Mouse (Mus musculus): ENCODE data around the gene Miox.

Gene Miox

DNA sequence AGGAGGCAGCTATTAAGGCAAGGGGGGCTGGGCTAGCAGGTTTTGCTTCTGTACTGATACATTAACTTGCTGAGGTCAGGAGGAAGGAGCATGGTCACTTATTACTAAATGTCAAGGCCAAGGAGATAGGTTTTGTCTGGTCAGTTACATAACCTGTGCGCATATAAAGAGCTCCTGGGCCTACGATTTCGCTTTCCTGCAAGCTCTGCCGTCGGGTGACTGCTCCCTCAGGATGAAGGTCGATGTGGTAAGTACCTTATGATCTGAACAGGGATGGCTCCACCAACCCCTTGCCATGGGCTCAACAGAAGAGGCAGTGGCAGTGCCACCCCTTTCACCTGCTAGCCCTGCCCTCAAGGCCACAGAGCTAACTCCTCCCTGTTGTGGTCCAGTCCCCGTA, at the start of gene Miox:
Gene Miox (plus strand): TSS at position 128 of the 400 bp plus-strand sequence.
- in situ Hi-C loops (cut with MboI; ENCODE audit: unreplicated experiment in 2 of 2): no loop called here

DNA sequence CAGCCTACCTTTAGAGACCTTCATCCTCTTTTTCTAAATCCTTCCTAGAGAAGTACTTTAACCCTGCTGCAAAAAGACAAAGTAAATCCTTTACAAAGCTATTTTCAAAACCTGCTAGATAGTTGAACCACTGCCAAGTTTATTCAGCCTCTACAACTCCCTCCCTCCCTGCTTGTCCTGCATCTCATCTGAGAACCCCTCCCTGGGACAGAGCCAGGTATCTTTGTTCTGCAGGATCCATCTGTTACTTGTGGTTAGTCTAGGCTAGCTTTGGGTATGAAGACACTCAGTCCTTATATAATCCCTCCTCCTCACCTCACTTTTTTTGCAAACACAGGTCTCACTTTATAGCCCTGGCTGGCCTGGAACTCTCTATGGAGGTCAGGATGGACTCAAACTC, 49.2 kb upstream of the Miox start:
- in situ Hi-C loops (cut with MboI; ENCODE audit: unreplicated experiment in 2 of 2): no loop called here

DNA sequence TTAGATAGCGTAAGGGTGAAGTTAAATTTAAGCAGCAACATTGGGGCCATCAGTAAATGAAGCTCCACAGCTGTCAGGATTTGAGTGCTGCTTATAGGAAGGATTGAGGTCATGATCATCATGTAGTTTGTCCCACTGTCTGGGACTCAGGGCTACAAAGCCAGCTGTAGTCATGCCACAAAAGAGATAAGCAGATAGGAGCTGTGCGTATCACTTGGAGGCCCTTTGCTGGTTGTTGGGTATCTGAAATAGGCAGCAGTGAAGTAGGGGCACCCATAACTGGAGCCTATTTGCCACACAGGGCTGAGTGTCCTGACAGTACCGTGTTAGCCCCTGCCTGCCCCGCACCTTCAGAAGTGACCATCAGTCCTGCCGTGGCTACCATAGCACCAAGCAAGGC, 48.7 kb upstream of the Miox start:
- in situ Hi-C loops (cut with MboI; ENCODE audit: unreplicated experiment in 2 of 2): no loop called here

DNA sequence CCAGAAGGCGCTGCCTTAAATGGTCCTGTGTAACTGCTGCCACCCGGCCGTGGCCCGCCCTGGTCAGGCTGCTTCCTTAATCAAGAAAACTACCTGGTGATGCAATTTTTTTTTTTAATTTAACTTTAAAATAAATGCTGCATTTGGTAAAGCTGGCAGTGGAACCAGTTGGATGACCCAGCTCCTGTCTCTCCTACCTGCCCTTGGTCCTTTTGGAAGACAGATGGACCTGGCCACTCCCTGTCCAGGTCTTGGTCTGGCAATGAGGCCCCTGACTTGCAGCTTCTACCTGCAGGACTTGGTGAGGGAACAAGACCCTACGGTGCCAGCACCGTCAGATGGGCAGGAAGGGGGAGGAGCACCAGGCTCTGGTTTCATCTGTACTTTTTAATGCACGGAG, 48.1 kb upstream of the Miox start:
- in situ Hi-C loops (cut with MboI; ENCODE audit: unreplicated experiment in 2 of 2): no loop called here

DNA sequence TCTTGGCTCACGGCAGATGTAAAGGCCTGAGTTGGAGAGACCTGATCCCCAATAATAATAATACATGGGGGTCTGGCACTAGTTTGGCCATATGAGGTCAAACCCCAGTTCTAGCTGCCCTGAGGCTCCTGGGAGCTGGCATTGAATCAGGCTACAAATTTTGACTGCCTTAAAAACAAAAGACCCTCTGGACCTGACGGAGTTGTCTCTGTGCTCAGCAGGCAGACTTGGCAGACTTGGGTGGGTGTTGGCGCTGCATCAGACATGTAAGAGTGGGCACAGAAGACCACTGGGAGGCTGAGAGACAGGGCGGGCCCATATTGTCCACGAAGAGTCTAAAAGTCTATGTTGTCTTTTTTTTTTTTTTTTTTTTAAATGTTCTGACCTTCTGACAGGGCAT, 47.6 kb upstream of the Miox start:
- in situ Hi-C loops (cut with MboI; ENCODE audit: unreplicated experiment in 2 of 2): no loop called here

DNA sequence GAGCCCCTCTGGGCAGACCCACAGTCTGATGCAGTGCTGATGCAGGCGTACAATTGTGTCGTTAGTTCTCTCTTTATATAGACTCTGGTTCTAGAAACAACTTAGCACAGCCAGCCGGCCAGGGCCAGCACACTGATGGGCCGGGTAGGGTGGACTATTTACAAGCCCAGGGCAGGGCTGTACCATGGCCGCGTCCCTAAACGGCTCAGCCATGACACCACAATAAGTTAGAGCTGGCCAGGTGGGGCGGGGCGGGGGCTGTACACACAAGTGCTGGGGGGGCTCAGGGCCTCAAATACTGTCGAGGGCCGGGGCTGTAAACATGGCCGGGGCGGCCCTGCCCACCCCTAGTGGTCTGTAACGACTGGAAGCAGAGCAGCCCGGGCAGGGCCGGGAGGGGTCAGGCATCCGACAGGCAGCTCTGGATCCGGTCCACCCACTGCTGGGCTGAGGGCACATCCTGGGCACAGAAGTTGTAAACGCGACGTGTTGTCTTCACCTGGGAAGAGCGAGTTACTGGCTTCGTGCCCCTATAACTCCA, 45.9 kb upstream of the Miox start:
- in situ Hi-C loops (cut with MboI; ENCODE audit: unreplicated experiment in 2 of 2): no loop called here

DNA sequence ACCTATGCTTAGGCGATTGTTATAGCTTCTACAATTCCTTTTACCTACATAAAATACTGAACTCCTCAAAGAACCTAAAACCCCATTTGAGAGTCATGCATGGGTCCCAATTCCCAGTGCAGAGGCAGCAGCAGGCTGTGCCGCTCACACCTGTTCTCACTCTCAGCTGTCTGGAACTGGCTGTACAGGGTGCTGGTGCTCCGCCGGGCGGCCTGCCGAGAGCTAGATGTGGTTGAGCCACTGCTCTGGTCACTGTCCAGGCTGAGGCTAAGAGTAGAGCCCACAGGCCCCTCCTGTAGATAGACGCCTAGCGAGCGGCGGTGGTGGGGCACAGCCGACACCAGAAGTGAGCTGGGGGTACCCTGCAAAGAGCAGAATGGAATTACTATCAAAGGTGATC, 44.7 kb upstream of the Miox start:
- in situ Hi-C loops (cut with MboI; ENCODE audit: unreplicated experiment in 2 of 2): no loop called here

DNA sequence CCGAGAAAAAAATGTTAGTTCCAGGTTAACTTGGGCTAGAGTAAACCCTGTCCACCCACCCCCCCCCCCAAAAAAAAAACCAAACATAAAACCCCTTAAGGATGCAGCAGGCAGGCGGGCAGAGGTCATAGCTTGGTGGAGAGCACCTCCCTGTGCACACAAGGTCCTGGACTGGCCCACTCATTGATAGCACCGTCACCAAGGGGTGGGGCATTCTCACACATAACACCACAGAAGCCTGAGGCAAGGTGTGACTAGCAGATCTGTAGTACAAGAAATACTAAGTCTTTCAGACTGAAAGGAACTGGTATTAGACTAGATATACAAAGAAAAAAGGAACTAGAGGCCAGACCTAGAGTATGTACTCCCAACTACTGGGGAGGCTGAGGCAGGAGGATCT, 42.7 kb upstream of the Miox start:
- in situ Hi-C loops (cut with MboI; ENCODE audit: unreplicated experiment in 2 of 2): no loop called here

DNA sequence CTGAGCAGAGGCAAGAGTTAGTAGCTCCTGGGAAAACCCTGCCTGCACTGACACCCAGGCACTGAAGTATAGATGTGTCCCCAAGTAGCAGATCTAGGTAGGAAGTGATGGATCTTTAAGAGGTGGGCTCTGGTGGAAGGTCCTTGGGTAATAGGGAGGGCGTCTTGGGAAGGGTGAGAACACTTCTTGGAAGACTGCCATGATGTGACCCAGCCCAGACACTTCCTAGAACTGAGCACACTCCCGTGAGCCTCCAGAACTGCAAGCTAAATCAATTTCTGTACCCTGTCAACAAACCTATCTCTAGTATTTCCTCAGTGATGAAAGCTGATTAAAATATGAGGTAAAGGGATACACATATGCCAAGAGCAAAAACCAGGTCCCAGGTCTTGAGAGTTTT, 41.4 kb upstream of the Miox start:
- in situ Hi-C loops (cut with MboI; ENCODE audit: unreplicated experiment in 2 of 2): no loop called here

DNA sequence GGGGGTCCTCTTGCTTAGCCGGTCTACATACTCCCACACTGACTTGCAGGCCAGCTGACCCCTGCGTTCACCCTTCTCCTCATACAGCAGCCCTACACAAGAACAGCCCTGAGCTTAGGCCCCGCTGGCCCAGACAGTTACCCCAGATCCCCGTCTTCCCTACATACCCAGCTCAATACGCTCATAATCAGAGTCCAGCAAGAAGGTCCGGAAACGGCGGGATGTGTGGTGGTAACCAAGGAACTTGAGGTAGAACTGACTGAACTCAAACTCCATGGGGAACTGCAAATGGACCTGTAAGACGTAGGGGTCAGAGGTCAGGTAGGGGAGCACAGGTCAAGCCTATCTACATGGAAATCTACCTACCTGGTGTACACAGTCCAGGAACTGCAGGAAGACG, 40.4 kb upstream of the Miox start:
- in situ Hi-C loops (cut with MboI; ENCODE audit: unreplicated experiment in 2 of 2): no loop called here

DNA sequence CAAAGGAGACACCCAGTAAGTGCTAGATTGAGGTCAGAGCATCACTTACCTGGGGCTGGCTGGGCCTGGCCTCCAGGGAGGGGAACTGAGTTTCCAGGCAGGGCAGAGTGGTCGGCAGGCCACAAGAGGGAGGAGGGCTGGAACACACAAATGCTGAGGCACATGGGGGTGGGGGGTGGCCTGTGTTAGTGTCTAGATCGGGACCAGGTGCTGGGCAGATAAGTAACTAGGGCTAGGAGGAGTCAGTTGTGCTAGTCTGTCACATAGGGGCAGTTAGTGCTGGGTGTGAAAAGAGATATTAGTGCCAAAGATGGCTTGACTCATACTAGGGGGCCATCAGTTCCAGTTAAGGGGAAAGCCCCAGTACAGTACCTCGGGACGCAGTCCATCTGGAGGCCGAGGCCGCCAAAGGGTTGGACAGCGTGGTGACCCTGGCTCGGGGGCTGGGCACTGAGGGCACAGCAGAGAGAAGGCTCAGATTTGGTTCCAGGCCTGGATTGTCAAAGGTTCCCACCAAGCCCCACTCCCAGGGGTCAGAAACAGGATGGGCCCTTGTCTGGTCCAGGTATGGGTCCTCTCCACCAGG, 38.5 kb upstream of the Miox start:
- in situ Hi-C loops (cut with MboI; ENCODE audit: unreplicated experiment in 2 of 2): no loop called here

DNA sequence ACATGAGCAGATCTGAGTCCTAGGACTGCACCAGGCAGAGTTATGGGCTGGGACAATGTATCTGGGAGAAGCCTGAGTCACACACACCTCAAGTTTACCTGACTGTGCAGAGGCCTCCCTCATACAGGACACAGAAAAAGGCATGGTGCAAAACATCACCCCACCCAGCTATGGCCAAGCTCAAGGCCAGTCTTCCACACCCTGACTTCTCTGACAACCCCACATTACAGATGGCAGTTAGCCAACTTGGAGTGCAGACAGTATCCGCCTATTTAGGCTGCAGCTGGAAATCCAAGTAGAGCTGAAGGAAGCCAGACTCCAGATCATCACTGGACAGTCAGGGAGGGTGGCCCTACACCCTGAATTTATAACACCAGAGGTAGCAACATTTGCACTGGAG, 37.7 kb upstream of the Miox start:
- in situ Hi-C loops (cut with MboI; ENCODE audit: unreplicated experiment in 2 of 2): no loop called here

DNA sequence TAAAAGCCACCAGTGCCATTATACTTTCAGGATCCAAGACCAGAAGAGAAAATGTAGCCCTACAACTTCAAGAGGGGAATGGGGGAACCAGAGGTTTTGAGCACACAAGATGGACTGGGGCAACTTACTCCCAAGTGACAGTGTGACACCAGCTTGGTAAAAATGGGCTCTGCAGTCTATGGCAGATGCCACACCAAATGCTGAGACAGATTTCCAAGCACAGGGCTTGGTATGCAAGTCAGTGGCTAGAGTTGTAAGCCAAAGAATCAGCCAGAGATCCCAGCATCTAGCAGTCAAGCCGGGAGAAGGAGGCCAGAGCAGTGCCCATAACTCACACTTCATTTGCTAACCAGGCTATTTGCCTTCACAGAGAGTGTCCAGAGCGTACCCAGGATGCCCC, 36.5 kb upstream of the Miox start:
- in situ Hi-C loops (cut with MboI; ENCODE audit: unreplicated experiment in 2 of 2): no loop called here

DNA sequence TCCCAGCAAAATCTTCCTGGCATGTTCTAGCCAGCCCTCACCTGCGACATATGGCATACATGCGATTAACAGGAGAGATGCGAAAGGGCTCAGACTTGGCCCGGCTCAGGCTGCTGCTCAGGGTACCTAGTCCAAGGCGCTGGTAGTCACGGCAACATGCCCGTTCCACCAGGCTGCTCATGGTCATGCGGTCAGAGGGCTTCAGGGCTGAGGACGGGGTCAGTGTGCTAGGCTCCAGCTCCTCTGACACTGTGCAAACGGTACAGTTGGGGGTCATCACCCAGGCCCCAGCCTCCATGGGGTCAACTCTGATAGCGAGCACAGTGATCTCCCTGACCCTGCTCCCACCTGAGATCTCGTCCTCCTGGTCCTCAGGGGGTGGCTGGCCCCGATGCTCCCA, 34.0 kb upstream of the Miox start:
- in situ Hi-C loops (cut with MboI; ENCODE audit: unreplicated experiment in 2 of 2): no loop called here

DNA sequence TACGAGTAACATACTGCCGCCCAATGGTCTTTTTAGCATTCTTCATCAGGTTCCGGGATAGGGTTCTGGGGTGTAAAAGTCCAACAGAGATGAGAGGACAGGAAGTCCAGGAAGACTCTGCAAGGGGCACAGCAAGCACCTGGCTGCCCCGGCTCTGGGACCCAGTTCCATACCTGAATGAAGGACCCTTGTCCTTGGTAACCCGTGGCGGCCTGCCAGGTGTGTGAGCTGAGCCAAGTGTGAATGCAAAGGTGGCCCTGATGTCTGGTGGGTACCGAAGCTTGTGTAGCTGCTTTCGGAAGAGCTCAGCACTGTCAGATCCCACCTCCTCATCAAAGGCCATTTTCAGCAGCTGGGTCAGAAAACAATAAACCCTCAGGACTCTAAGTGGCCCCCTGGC, 33.6 kb upstream of the Miox start:
- in situ Hi-C loops (cut with MboI; ENCODE audit: unreplicated experiment in 2 of 2): no loop called here

DNA sequence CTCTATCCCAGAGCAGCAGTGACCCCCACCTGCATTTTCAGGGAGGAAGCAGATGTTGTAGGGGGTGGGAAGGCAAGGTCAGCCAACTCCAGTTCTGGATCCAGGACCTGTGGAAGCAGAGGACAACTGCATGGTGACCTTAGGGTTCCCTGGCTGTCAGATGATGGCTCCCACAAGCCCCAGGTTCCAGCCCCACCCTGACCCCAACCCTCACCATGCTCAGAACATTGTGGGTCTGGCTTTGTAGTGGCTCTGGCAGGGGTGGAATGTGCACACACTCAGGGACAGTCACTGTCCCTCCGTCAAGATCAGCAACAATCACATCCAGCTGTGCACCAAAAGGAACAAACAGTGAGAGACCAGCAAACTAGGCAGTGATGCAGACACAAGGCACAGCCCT, 28.2 kb upstream of the Miox start:
- in situ Hi-C loops (cut with MboI; ENCODE audit: unreplicated experiment in 2 of 2): loop anchor here (5.0 kb wide), 2 partner anchors 36 to 66 kb away; partner anchors contain the start of gene Sco2 (in 1 of the 2)

DNA sequence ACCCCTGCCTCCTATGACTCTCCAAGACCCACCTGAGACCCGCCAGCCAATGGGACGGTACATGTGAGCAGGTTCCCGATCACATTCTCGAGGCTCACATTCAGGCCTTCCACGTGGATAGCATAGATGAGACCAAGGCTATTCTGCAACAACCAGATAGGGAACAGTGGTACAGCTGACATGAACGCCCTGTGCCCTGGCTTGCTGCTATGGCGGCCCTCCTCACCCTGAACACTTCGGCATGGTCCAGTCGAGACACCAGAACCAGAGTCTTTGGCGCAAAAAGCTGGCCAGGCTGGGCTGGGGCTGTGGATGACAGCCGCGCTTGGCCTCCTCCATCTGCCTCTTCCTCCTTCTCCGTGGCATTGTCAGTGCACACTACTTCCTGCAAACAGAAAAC, 26.7 kb upstream of the Miox start:
- in situ Hi-C loops (cut with MboI; ENCODE audit: unreplicated experiment in 2 of 2): loop anchor here (5.0 kb wide), 2 partner anchors 35 to 65 kb away; partner anchors contain the start of gene Sco2 (in 1 of the 2)

DNA sequence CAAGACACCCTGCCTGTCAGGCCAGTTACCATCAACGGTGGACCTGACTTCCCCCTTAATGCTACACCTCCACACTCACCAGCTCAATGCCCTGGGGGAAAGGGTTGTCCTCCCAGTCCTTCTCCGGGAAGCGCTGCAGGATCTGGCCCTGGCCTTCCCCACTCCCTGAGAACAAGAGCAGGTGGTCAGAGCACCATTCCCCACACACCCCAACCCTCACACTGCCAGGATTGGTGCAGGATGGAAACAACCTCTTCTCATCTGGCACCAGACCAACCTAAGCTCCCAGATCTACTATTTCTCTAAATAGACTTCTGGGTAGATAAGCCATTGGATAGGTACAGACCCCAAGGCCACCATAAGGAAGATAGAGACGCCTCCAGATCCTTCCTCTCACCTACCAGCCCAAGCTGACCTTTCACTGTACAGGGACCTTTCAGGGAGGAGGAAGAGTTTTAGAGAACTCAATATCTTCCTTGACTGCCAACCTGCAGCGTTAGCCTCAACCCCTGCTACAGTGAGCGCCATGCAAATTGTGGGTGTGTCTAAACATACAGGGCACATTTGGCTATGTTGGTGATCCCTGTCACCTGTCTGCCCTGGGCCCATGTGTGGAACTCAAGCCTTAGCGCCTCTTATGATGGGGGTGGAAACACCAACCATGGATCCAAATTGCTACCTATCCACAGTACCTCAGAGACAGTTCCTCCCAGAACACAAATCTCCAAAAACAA, 25.6 kb upstream of the Miox start:
- in situ Hi-C loops (cut with MboI; ENCODE audit: unreplicated experiment in 2 of 2): loop anchor here (5.0 kb wide), 2 partner anchors 34 to 64 kb away; partner anchors contain the start of gene Sco2 (in 1 of the 2)

DNA sequence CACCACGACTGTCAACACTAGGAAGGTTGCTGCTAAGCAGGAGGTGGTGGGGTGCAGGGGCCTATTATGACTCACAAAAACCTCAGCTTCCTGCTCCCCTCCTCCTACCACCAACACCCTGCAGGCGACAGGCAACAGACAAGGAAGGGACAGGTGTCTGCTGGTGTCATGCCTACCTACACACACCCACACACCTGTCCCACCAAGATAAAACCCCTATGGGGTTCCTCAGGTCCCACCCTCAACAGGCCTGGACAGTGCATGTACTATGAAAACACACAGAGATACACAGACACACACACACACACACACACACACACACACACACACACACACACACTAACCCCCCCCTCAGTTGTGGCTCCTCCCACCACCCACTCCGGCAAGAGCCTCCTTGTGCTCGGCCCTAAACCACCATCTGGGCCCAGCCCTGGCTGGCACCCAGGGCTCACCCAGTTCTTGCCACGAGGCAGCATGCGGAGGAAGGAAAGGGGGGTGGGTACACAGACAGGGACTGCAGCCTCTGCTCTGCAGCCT, 24.2 kb upstream of the Miox start:
- in situ Hi-C loops (cut with MboI; ENCODE audit: unreplicated experiment in 2 of 2): loop anchor here (5.0 kb wide), 2 partner anchors 32 to 62 kb away; partner anchors contain the start of gene Sco2 (in 2 of the 2)

DNA sequence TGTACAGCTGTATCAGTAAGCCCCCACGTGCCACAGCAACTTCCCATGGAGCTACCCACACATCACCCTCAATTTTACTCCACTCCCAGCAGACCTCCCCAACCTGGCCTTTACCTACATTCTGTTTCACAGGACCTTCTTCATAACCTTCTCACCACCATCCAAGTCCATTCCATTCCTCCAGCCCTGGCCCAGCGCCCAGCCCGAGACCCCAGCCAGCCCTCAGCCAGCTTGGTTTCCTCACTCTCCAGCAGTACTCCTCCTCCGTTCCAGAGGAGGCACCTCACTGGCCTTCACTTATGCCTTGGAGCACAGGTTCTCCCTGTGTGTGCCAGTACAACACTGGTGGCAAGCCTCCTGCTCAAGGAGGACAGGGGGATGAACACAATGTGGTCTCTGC, 20.8 kb upstream of the Miox start:
- in situ Hi-C loops (cut with MboI; ENCODE audit: unreplicated experiment in 2 of 2): loop anchor here in 1 of 2 experiments (5.0 kb wide), 1 partner anchor 59 kb away; the partner anchor contains the start of gene Sco2

DNA sequence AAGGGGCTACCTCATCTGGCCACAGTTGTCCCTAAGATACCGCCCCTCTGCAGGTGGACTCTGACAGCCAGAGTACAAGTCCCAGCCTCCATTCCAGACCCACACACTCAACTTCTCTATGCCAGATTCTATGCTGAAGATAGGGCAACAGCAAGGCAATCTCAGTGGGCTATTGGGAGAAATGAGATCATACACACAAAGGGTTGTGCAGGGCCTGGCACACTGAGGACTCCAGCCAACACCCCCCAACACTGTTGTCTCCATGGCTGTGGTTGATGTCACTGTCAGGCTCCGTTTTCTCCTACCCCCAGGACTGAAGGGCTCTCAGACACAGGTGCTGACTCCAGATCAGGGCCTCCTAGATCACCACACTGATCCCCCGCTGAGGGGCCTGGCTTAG, 20.1 kb upstream of the Miox start:
- in situ Hi-C loops (cut with MboI; ENCODE audit: unreplicated experiment in 2 of 2): loop anchor here in 1 of 2 experiments (5.0 kb wide), 1 partner anchor 58 kb away; the partner anchor contains the start of gene Sco2

All from v-Abl transformed pro-B cells (cell line).